In genomic region chr11:5701821-5702220, GRCm38 (mm10) we compare ENCODE assay signal across 24 mouse cellular contexts.
"Had no signal": no experiment of that assay in that cellular context is flagged by ENCODE, and none has a peak within 500 bp of the region (broad histone marks: within the 10 kb centered on the region; RNA-seq: fewer than 3 reads in every experiment).

No protein-coding gene starts in this region.

- H3K27ac ChIP-seq: heart, adult 2 months; hindbrain, embryonic 13.5 days; hindbrain, embryonic 15.5 days; hindbrain, postnatal 0 days; kidney, embryonic 15.5 days; kidney, postnatal 0 days; limb, embryonic 12.5 days; liver, embryonic 14.5 days had no signal

- H3K27me3 ChIP-seq: heart, embryonic 12.5 days; hindbrain, embryonic 13.5 days; hindbrain, embryonic 15.5 days; kidney, embryonic 15.5 days; limb, embryonic 12.5 days had no signal

- H3K4me2 ChIP-seq: heart, embryonic 12.5 days; hindbrain, embryonic 13.5 days; hindbrain, embryonic 15.5 days; kidney, embryonic 15.5 days; limb, embryonic 12.5 days; liver, embryonic 11.5 days had no signal

- H3K9me3 ChIP-seq: heart, embryonic 12.5 days; hindbrain, embryonic 13.5 days; hindbrain, embryonic 15.5 days; kidney, embryonic 15.5 days; limb, embryonic 12.5 days had no signal

- DNase-seq: gastrocnemius, postnatal 14 days; gastrocnemius, postnatal 36 days; heart, adult 2 months; heart, postnatal 10 days; heart, postnatal 36 days; kidney, adult 11 months; kidney, adult 2 months; kidney, adult 9 months; kidney, postnatal 14 days; kidney, postnatal 36 days; layer of hippocampus, adult 9-11 months; layer of hippocampus, postnatal 36 days; left cerebral cortex, postnatal 4 days; liver had no signal

- ATAC-seq: hindbrain, postnatal 0 days; intestine, embryonic 16.5 days had no signal

- H3K4me3 ChIP-seq: heart, adult 2 months; heart, embryonic 12.5 days; hindbrain, embryonic 13.5 days; hindbrain, embryonic 15.5 days; kidney, embryonic 15.5 days; limb, embryonic 12.5 days had no signal

- H3K9ac ChIP-seq: heart, embryonic 12.5 days; hindbrain, embryonic 13.5 days; hindbrain, embryonic 15.5 days; kidney, embryonic 15.5 days; limb, embryonic 12.5 days; liver, embryonic 14.5 days had no signal
